Mouse (Mus musculus) hindbrain, embryonic 12.5 days (tissue): ENCODE data around the gene Nek9. TPM values are rescaled to one million over a fixed set of nuclear protein-coding genes. Genes with fewer than 3 reads are reported as not detected.

Experiments
- ATAC-seq: fragments of 200-750 bp; cut with Nextera tagmentation; 2 replicates; pipeline ENCODE4 v1.8.0; 2017; ENCODE audit warnings: moderate TSS enrichment; ENCODE audit not compliant: low FRiP score
- H3K27ac ChIP-seq: fragments of 300-500 bp; sonication (generic); 2 replicates; pipeline ENCODE4 v1.5.1; 2016; ENCODE audit warnings: mild to moderate bottlenecking
- H3K27me3 ChIP-seq: fragments of 300-500 bp; sonication (generic); 2 replicates; pipeline ENCODE4 v1.6.1; 2016; ENCODE audit warnings: mild to moderate bottlenecking
- H3K36me3 ChIP-seq: fragments of 300-500 bp; sonication (generic); 2 replicates; pipeline ENCODE4 v1.6.1; 2016; ENCODE audit warnings: mild to moderate bottlenecking
- H3K4me1 ChIP-seq: fragments of 300-500 bp; sonication (generic); 2 replicates; pipeline ENCODE4 v1.6.1; 2016
- H3K4me2 ChIP-seq: fragments of 300-500 bp; sonication (generic); replicated peaks from 2 replicates; pipeline ENCODE4 v1.6.1; 2016; ENCODE audit warnings: mild to moderate bottlenecking
- H3K4me3 ChIP-seq: fragments of 300-500 bp; sonication (generic); 2 replicates; pipeline ENCODE4 v1.5.1; 2016; ENCODE audit warnings: mild to moderate bottlenecking
- H3K9ac ChIP-seq: fragments of 300-500 bp; sonication (generic); 2 replicates; pipeline ENCODE4 v1.6.1; 2016; ENCODE audit warnings: mild to moderate bottlenecking, moderate library complexity
- H3K9me3 ChIP-seq: fragments of 300-500 bp; sonication (generic); replicated peaks from 2 replicates; pipeline ENCODE4 v1.6.1; 2016; ENCODE audit warnings: mild to moderate bottlenecking
- WGBS: fragments of 180-500 bp; shearing (Covaris S2); methylation state at CpG from one replicate; pipeline ENCODE4 v1.1.7; 2016; 5-methylcytosine and 5-hydroxymethylcytosine counted together
- polyA plus RNA-seq: library from polyadenylated mRNA; unstranded; fragments of >200 nt; fragmentation: Nextera tagmentation; extraction: Ambion mirVana; gene quantifications from 2 replicates; pipeline ENCODE4 v1.2.1, GENCODE M21; 2016

Gene Nek9
- polyA plus RNA-seq, 1 experiment from 2014 or later: 26.7 TPM

- H3K27ac ChIP-seq: peak overlapping the region; percentile 23; the same call in 1 of the 2 replicates
- H3K4me2 ChIP-seq: no peak overlapping the region
- no peaks in the 10 kb centered on the region; the same call in 1 of the 2 replicates for H3K9me3 ChIP-seq
- no peak for ATAC-seq
- peaks cover 40% of the 10 kb centered on the region for H3K36me3 ChIP-seq
- no peak overlapping the region for H3K4me3 ChIP-seq
- no peaks in the 10 kb centered on the region for H3K4me1 ChIP-seq
- H3K9ac ChIP-seq: no peak overlapping the region
- H3K27me3 ChIP-seq: no peaks in the 10 kb centered on the region
- WGBS: 83% methylated on average over 10 of the region's 10 CpGs
Measured at GRCm38 (mm10) chr12:85297345-85297997, 41.7 kb downstream of the Nek9 start.

- Histone ChIP-seq H3K36me3 (peaks cover 34% of the 10 kb centered on the region), H3K27ac (no peak overlapping the region), H3K27me3 (no peaks in the 10 kb centered on the region), H3K9ac (no peak overlapping the region), H3K9me3 (no peaks in the 10 kb centered on the region; the same call in 1 of the 2 replicates), H3K4me2 (no peak overlapping the region), H3K4me3 (no peak overlapping the region), H3K4me1 (no peaks in the 10 kb centered on the region)
- ATAC-seq: no peak
- WGBS: 77% methylated on average over 5 of the region's 5 CpGs
Measured at GRCm38 (mm10) chr12:85296915-85297314, 42.2 kb downstream of the Nek9 start.

DNA sequence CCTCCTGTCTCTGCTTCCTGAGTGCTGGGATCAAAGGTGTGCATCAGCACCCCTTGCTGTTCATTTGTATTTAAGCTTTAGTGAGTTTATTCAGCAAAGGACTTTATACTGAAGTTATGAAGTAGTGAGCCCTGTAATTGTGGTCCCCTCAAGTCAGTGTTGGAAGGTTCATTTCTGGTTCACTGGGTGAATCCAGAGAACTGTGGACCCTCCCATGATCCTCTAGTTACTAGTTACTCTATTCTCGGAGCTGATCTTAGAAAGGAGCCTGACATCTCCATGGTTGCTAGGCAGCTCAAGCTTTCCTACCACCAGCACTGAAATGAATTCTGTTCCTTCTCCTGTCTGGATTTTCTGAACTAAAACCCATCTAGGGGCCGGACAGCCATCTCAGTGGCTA lies 43.7 kb downstream of the Nek9 start:
- H3K36me3 ChIP-seq: peaks cover 20% of the 10 kb centered on the region
- peaks cover 3% of the 10 kb centered on the region; the same call in 1 of the 2 replicates for H3K27me3 ChIP-seq
- H3K4me2 ChIP-seq: no peak overlapping the region
- 88% methylated on average over 2 of the region's 2 CpGs for WGBS
- ATAC-seq: no peak
- no peak overlapping the region for H3K9ac ChIP-seq
- no peaks in the 10 kb centered on the region; the same call in 1 of the 2 replicates for H3K9me3 ChIP-seq
- no peaks in the 10 kb centered on the region for H3K4me1 ChIP-seq
- H3K4me3 ChIP-seq: no peak overlapping the region
- H3K27ac ChIP-seq: no peak overlapping the region

- Histone ChIP-seq H3K27me3 (peaks cover 17% of the 10 kb centered on the region; the same call in 1 of the 2 replicates), H3K4me2 (no peak overlapping the region), H3K4me1 (peaks cover 8% of the 10 kb centered on the region), H3K9me3 (no peaks in the 10 kb centered on the region; the same call in 1 of the 2 replicates), H3K4me3 (no peak overlapping the region), H3K27ac (no peak overlapping the region), H3K9ac (no peak overlapping the region), H3K36me3 (0 out of 2 replicates have a peak, but pooled peaks cover 1% of the 10 kb centered on the region)
- no peak for ATAC-seq
Measured at GRCm38 (mm10) chr12:85292906-85293305, 46.3 kb downstream of the Nek9 start.

DNA sequence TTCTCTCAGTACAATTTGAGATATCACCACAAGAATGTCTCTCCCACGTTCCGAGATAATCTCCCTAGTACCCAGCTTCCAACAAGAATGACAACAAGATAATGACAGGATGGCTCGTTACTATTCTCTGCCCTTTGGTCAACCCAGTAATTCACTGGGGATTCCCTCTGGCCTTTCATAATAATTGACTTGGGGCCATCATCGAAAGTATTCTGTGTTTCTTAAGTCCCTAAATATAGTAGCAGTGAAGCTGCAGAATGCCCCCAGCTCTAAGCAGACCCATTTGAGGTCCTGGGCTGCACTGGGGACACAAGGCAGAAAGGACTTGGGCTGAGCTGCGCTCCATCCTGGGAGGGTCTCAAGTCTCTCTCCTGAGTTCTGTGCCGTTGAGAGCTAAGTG lies 46.9 kb downstream of the Nek9 start:
- Histone ChIP-seq H3K27me3 (peaks cover 17% of the 10 kb centered on the region; the same call in 1 of the 2 replicates), H3K36me3 (no peaks in the 10 kb centered on the region), H3K9me3 (no peaks in the 10 kb centered on the region; the same call in 1 of the 2 replicates), H3K4me3 (no peak overlapping the region), H3K4me2 (no peak overlapping the region), H3K27ac (no peak overlapping the region), H3K9ac (no peak overlapping the region), H3K4me1 (peaks cover 8% of the 10 kb centered on the region)
- no peak for ATAC-seq
- 84% methylated on average over 6 of the region's 6 CpGs for WGBS

GRCm38 (mm10) chr12:85291541-85291940 lies 47.6 kb downstream of the Nek9 start:
- Histone ChIP-seq H3K4me3 (no peak overlapping the region), H3K4me2 (no peak overlapping the region), H3K9me3 (no peaks in the 10 kb centered on the region; the same call in 1 of the 2 replicates), H3K27ac (no peak overlapping the region), H3K4me1 (peaks cover 8% of the 10 kb centered on the region), H3K27me3 (peaks cover 17% of the 10 kb centered on the region; the same call in 1 of the 2 replicates), H3K9ac (no peak overlapping the region), H3K36me3 (no peaks in the 10 kb centered on the region)
- ATAC-seq: no peak

- Histone ChIP-seq H3K9ac (no peak overlapping the region), H3K27me3 (peaks cover 17% of the 10 kb centered on the region; the same call in 1 of the 2 replicates), H3K4me1 (peaks cover 8% of the 10 kb centered on the region), H3K9me3 (no peaks in the 10 kb centered on the region; the same call in 1 of the 2 replicates), H3K36me3 (no peaks in the 10 kb centered on the region), H3K4me3 (no peak overlapping the region), H3K4me2 (no peak overlapping the region), H3K27ac (no peak overlapping the region)
- 84% methylated on average over 10 of the region's 10 CpGs for WGBS
- no peak for ATAC-seq
Measured at GRCm38 (mm10) chr12:85290633-85291032, 48.5 kb downstream of the Nek9 start.

DNA sequence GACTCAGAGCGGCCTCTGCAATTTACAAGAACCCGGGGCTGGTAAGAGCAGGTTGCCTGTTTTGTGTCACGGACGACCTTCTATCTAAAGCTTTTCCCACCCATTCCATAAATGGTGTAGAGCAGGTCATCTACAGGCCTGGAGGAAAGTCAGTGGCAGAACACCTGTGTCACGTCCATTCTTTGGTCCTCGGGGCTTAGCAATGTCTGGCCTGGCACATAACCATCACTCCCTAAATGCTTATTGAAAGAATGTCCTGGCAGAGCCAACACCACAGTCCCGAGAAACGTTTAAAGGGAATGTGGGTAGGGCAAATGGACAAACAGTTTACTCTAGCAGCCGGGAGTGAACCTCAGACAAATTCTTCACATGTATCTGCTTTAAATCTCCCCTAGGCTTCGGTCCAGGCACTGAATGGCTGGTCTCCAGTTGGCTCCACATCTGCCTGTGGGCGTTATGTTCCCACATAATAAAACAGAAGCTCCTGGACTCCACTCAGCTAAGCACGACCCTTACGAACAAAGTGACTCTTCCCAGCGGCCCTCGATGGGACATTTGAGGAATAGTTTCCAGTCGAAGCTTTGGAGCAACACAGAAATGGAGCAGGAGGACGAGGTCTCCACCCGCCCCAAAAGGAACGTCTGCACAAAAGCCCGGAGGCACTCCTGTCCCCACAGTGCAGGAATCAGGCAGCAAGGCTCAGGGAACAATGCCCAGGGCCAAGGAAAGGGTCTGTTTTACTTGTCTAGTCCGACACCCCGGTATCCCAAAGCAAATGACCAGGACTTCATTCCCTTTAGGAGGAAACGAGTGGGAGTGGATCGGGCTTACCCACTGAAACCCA lies 49.8 kb downstream of the Nek9 start:
- Histone ChIP-seq H3K27me3 (peaks cover 17% of the 10 kb centered on the region; the same call in 1 of the 2 replicates), H3K27ac (no peak overlapping the region), H3K9me3 (no peaks in the 10 kb centered on the region; the same call in 1 of the 2 replicates), H3K4me2 (peak overlapping the region; percentile 84), H3K9ac (no peak overlapping the region), H3K4me1 (peaks cover 8% of the 10 kb centered on the region), H3K36me3 (no peaks in the 10 kb centered on the region), H3K4me3 (peak overlapping the region; percentile 54)
- WGBS: 60% methylated on average over 24 of the region's 24 CpGs
- no peak for ATAC-seq

DNA sequence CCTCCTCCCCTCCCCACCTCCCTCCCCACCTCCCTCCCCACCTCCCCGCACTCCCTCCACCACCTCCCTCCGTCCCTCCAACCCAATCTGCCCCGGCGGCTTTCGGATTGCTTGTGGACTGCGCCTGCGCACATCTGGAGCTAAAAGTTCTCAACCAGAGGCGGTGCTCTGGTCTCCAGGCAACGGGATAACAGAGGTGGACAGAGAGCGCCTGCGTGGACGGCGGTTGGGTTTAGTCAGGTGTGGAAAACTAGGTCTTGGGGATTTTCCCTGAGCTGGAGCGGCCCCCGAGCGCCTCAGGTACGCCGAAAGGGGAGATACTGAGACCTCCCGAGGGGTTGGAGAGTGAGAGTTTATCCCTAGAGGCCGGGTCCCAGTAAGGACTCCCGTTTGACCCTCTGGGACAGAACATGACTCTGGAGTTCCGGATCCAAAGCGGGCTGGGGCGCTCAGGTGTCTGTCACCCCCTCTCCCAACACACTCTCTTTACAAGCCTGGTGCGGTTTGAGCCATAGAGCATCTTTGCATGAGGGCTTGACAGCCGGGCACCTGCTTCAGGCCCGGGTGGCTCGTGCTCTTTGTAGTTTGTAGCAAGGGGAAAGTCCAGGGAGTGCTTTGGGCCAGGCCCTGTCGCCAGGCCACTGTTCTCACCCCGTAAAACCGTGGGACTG lies 50.5 kb downstream of the Nek9 start, which contains the start of gene Zc2hc1c:
TSS of gene Zc2hc1c (plus strand) at position 106 of the 671 bp plus-strand sequence.
- Histone ChIP-seq H3K4me2 (peak within 1 kb of the TSS; percentile 84), H3K4me1 (peaks cover 8% of the 10 kb centered on the region), H3K4me3 (peak within 1 kb of the TSS; percentile 54), H3K9ac (peak within 1 kb of the TSS; percentile 63), H3K27me3 (peaks cover 17% of the 10 kb centered on the region; the same call in 1 of the 2 replicates), H3K27ac (0 out of 2 replicates have a peak within 1 kb of the TSS, but pooled peaks have one; percentile 40), H3K9me3 (no peaks in the 10 kb centered on the region; the same call in 1 of the 2 replicates), H3K36me3 (no peaks in the 10 kb centered on the region)
- 4% methylated on average over 30 of the region's 31 CpGs for WGBS
- peak; percentile 86 for ATAC-seq

DNA sequence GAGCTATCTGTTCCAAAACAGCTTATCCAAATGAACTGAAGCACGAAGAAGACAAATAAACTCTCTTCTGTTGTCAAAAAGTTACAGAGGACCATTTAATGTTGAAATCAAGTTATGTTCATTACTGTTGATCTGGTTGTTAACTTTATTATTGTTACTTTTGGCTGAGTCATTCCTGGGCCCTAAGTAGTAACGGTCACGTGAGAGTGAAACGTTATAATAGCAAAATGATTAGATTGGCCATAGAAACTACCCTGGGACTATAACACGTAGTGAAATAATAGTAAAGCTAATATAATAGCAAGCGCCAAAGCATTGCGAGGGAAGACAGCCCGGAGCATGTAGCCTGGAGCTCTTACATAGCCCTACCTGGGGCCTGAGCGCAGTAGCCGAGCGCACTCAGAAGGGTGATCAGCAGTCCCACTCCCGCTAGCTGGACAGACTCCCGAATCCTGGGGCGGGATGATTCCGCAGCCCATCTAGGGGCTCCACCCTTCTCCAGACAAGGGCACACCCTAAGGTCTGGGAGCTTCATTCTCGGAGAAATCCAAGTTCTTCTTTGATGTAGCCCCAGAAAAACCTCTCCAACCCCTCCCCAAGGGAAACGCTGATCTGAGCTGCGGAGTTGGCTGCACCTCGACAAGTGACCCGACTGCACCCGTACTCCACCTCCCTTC lies 51.2 kb downstream of the Nek9 start, which contains the start of gene Acyp1:
TSS of gene Acyp1 (minus strand) at position 630 of the 677 bp plus-strand sequence.
- Histone ChIP-seq H3K4me1 (peaks cover 8% of the 10 kb centered on the region), H3K36me3 (no peaks in the 10 kb centered on the region), H3K4me2 (peak within 1 kb of the TSS; percentile 84), H3K27ac (0 out of 2 replicates have a peak within 1 kb of the TSS, but pooled peaks have one; percentile 40), H3K9ac (peak within 1 kb of the TSS; percentile 63), H3K9me3 (no peaks in the 10 kb centered on the region), H3K27me3 (peaks cover 17% of the 10 kb centered on the region; the same call in 1 of the 2 replicates), H3K4me3 (peak within 1 kb of the TSS; percentile 54)
- 9% methylated on average over 20 of the region's 21 CpGs for WGBS
- ATAC-seq: peak; percentile 76

DNA sequence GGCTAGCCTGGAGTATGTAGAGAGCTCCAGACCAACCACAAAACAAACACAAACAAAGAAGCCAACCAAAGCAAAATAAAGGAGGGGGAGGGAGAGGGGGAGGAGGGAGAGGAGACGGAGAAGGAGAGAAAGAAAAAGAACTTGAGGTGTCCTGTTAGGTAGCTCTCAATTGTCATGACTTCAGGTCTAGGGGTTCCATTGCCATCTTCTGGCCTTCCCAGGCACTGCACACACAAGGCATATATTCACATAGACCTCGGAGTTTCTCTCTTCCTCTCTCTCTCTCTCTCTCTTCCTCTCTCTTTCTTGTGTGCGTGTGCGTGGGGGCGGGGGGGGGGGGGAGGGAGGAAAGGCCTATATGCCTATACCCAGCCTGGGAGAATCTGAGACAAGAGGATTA lies 52.2 kb downstream of the Nek9 start:
- H3K27me3 ChIP-seq: peaks cover 17% of the 10 kb centered on the region; the same call in 1 of the 2 replicates
- WGBS: 45% methylated on average over 3 of the region's 5 CpGs
- no peak overlapping the region for H3K9ac ChIP-seq
- no peak overlapping the region for H3K4me3 ChIP-seq
- peaks cover 8% of the 10 kb centered on the region for H3K4me1 ChIP-seq
- no peaks in the 10 kb centered on the region for H3K36me3 ChIP-seq
- no peak overlapping the region for H3K27ac ChIP-seq
- no peak for ATAC-seq
- no peaks in the 10 kb centered on the region for H3K9me3 ChIP-seq
- no peak overlapping the region for H3K4me2 ChIP-seq
